Mouse (Mus musculus) liver, embryonic 16.5 days (tissue): Measurements from ENCODE around the gene Ino80. TPM values are rescaled to one million over a fixed set of nuclear protein-coding genes. Genes with fewer than 3 reads are reported as not detected.

Experiments used
- ATAC-seq: fragments of 200-750 bp; cut with Nextera tagmentation; 2 replicates; pipeline ENCODE4 v1.8.0; 2017; ENCODE audit warnings: low read depth, mild to moderate bottlenecking, moderate number of reproducible peaks, moderate library complexity
- H3K27ac ChIP-seq: fragments of 300-500 bp; sonication (generic); 2 replicates; pipeline ENCODE4 v1.5.1; 2014; ENCODE audit warnings: mild to moderate bottlenecking, low read length
- H3K27me3 ChIP-seq: fragments of 300-500 bp; sonication (generic); 2 replicates; pipeline ENCODE4 v1.6.1; 2014; ENCODE audit warnings: low read depth, low read length, mixed read lengths; ENCODE audit not compliant: control insufficient read depth, insufficient read depth
- H3K36me3 ChIP-seq: fragments of 300-500 bp; sonication (generic); 2 replicates; pipeline ENCODE4 v1.6.1; 2014; ENCODE audit warnings: mild to moderate bottlenecking; ENCODE audit not compliant: control insufficient read depth, insufficient read depth
- H3K4me1 ChIP-seq: fragments of 300-500 bp; sonication (generic); 2 replicates; pipeline ENCODE4 v1.6.1; 2014; ENCODE audit warnings: low read depth, low read length, mixed read lengths; ENCODE audit not compliant: control insufficient read depth
- H3K4me2 ChIP-seq: fragments of 300-500 bp; sonication (generic); 2 replicates; pipeline ENCODE4 v1.6.1; 2014; ENCODE audit warnings: low read depth, low read length, mixed read lengths
- H3K4me3 ChIP-seq: fragments of 300-500 bp; sonication (generic); 2 replicates; pipeline ENCODE4 v1.5.1; 2014; ENCODE audit warnings: low read depth, mild to moderate bottlenecking, low read length
- H3K9ac ChIP-seq: fragments of 300-500 bp; sonication (generic); 2 replicates; pipeline ENCODE4 v1.6.1; 2014; ENCODE audit warnings: low read depth, low read length
- H3K9me3 ChIP-seq: fragments of 300-500 bp; sonication (generic); replicated peaks from 2 replicates; pipeline ENCODE4 v1.6.1; 2016; ENCODE audit warnings: low read length; ENCODE audit not compliant: control insufficient read depth
- WGBS: fragments of 180-500 bp; shearing (Covaris S2); extraction: QIAGEN DNeasy Blood & Tissue Kit; methylation state at CpG from one replicate; pipeline ENCODE4 v1.1.7; 2014; ENCODE audit not compliant: insufficient replicate concordance; 5-methylcytosine and 5-hydroxymethylcytosine counted together
- polyA plus RNA-seq: library from polyadenylated mRNA; unstranded; fragments of >200 nt; fragmentation: Nextera tagmentation; extraction: Ambion mirVana; gene quantifications from 2 replicates; pipeline ENCODE4 v1.2.1, GENCODE M21; 2015

Gene Ino80
- polyA plus RNA-seq, 1 experiment from 2014 or later = 1.1 TPM

DNA sequence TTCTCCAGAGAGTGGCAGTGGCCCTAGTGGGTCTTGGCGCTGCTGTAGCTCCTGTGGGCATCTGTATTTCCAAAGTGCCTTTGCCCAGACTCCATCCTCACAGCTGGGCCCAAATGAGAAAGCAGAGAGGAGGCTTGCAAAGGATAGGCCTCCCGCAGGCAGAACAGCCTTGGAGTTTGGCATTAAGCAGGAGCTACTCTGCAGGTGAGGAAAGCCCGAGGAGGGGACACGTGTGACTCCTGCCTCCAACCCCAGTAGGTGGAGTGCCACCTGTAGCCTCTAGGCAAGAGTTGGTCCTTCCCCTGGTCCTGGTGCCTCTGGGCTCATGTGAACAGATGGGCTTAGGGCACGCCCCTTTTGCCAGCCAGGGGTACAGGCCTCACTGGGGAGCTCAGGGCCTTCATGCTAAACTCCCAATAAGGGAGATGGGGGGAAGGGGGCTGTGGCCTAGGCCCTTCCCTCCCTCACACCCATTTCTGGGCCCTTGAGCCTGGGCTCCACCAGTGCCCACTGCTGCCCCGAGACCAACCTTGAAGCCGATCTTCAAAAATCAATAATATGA, 142.4 kb downstream of the Ino80 start:
- WGBS = 75% methylated on average over 7 of the region's 7 CpGs
- peaks cover 4% of the 10 kb centered on the region for H3K4me1 ChIP-seq
- no peaks in the 10 kb centered on the region for H3K36me3 ChIP-seq
- ATAC-seq = no peak
- H3K9me3 ChIP-seq = no peaks in the 10 kb centered on the region
- H3K4me3 ChIP-seq = no peak overlapping the region
- peaks cover 23% of the 10 kb centered on the region for H3K27me3 ChIP-seq
- H3K9ac ChIP-seq = no peak overlapping the region
- no peak overlapping the region for H3K27ac ChIP-seq
- no peak overlapping the region for H3K4me2 ChIP-seq

DNA sequence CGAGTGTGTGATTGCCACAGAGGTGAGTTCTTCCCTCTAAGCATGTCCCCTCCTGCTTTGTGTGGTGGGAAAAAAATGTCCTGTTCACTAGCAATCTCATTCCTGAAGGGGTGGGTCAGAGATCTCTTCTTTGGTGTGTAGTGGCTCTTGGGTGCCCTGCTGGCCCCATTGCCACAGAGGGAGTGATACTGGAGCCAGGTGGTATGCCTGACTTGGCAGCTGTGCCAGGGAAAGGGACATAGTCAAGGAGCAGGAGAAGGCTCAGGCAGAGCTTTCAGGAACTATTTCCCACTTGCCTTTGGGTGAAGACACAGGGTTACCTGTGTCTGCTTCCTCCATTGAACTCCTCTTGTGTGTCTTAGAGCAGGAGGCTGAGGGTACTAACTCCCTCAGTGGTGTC, 143.4 kb downstream of the Ino80 start:
- Histone ChIP-seq H3K9ac (no peak overlapping the region), H3K4me2 (no peak overlapping the region), H3K4me3 (no peak overlapping the region), H3K36me3 (no peaks in the 10 kb centered on the region), H3K9me3 (no peaks in the 10 kb centered on the region), H3K4me1 (peaks cover 8% of the 10 kb centered on the region), H3K27ac (no peak overlapping the region), H3K27me3 (peaks cover 28% of the 10 kb centered on the region)
- 54% methylated on average over 1 of the region's 1 CpGs for WGBS
- ATAC-seq = no peak

DNA sequence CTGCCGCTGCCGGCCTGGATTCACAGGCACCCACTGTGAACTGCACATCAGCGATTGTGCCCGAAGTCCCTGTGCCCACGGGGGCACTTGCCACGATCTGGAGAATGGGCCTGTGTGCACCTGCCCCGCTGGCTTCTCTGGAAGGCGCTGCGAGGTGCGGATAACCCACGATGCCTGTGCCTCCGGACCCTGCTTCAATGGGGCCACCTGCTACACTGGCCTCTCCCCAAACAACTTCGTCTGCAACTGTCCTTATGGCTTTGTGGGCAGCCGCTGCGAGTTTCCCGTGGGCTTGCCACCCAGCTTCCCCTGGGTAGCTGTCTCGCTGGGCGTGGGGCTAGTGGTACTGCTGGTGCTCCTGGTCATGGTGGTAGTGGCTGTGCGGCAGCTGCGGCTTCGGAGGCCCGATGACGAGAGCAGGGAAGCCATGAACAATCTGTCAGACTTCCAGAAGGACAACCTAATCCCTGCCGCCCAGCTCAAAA, 145.3 kb downstream of the Ino80 start:
- Histone ChIP-seq H3K4me3 (no peak overlapping the region), H3K9me3 (no peaks in the 10 kb centered on the region), H3K27me3 (peaks cover 46% of the 10 kb centered on the region)

GRCm38 (mm10) chr2:119330795-119331194, 146.7 kb downstream of the Ino80 start:
- Histone ChIP-seq H3K4me2 (no peak overlapping the region), H3K27ac (no peak overlapping the region), H3K9ac (no peak overlapping the region), H3K9me3 (no peaks in the 10 kb centered on the region), H3K4me1 (peaks cover 15% of the 10 kb centered on the region), H3K36me3 (no peaks in the 10 kb centered on the region), H3K27me3 (peaks cover 57% of the 10 kb centered on the region), H3K4me3 (no peak overlapping the region)
- 73% methylated on average over 8 of the region's 8 CpGs for WGBS
- ATAC-seq = no peak

More for the DNA sequence above, 145.3 kb downstream of the Ino80 start:
- Histone ChIP-seq H3K27ac (no peak overlapping the region), H3K4me2 (no peak overlapping the region), H3K4me1 (peaks cover 4% of the 10 kb centered on the region), H3K9ac (no peak overlapping the region), H3K36me3 (no peaks in the 10 kb centered on the region)
- ATAC-seq = no peak
- 67% methylated on average over 24 of the region's 24 CpGs for WGBS

- Histone ChIP-seq H3K4me3 (no peak overlapping the region), H3K36me3 (no peaks in the 10 kb centered on the region), H3K27me3 (peaks cover 68% of the 10 kb centered on the region), H3K27ac (no peak overlapping the region), H3K9me3 (no peaks in the 10 kb centered on the region), H3K4me2 (no peak overlapping the region), H3K4me1 (peaks cover 29% of the 10 kb centered on the region), H3K9ac (no peak overlapping the region)
- 49% methylated on average over 3 of the region's 3 CpGs for WGBS
- ATAC-seq = peak; percentile 69
Measured at GRCm38 (mm10) chr2:119329123-119329817, 148.2 kb downstream of the Ino80 start.

DNA sequence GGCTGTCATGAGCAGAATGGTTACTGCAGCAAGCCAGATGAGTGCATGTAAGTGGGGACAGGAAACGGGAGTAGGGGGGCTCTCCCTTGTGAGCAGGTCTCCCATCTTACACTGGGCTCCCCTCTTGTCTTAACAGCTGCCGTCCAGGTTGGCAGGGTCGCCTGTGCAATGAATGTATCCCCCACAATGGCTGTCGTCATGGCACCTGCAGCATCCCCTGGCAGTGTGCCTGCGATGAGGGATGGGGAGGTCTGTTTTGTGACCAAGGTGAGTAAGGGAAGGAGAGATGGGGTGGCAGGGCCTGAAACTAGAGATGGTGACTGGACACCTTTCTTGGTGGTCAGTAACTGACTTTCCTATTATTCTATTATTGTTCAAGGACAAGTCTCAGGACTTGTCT, 148.9 kb downstream of the Ino80 start:
- peaks cover 32% of the 10 kb centered on the region for H3K4me1 ChIP-seq
- no peak for ATAC-seq
- H3K4me3 ChIP-seq = no peak overlapping the region
- peaks cover 75% of the 10 kb centered on the region for H3K27me3 ChIP-seq
- H3K9me3 ChIP-seq = no peaks in the 10 kb centered on the region
- H3K9ac ChIP-seq = no peak overlapping the region
- no peak overlapping the region for H3K27ac ChIP-seq
- H3K4me2 ChIP-seq = no peak overlapping the region
- WGBS = 45% methylated on average over 5 of the region's 5 CpGs
- no peaks in the 10 kb centered on the region for H3K36me3 ChIP-seq

DNA sequence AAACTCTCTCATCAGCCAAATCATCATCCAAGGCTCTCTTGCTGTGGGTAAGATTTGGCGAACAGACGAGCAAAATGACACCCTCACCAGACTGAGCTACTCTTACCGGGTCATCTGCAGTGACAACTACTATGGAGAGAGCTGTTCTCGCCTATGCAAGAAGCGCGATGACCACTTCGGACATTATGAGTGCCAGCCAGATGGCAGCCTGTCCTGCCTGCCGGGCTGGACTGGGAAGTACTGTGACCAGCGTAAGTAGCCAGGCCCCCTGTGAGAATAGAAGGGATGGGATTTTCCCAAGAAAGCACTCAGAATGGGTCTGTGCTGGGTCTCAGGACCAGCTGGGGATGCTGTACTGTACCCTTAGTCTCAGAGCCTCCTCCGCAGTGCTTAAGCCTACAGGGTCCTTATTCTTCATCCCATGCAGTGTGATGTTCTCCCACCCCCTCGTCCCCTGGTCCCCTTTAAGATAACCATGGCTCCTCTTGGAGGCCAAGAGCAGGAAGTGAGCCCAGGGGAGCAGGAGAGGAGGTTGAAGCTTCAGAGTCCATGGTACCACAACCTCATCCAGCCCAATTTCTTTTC, 149.5 kb downstream of the Ino80 start:
- no peak overlapping the region for H3K9ac ChIP-seq
- peak overlapping the region; percentile 4; the same call in 1 of the 2 replicates for H3K4me3 ChIP-seq
- H3K4me1 ChIP-seq = peaks cover 32% of the 10 kb centered on the region
- no peaks in the 10 kb centered on the region for H3K36me3 ChIP-seq
- H3K4me2 ChIP-seq = no peak overlapping the region; the same call in 1 of the 2 replicates
- ATAC-seq = no peak
- peaks cover 80% of the 10 kb centered on the region for H3K27me3 ChIP-seq
- H3K27ac ChIP-seq = no peak overlapping the region
- no peaks in the 10 kb centered on the region for H3K9me3 ChIP-seq
- 30% methylated on average over 11 of the region's 11 CpGs for WGBS

DNA sequence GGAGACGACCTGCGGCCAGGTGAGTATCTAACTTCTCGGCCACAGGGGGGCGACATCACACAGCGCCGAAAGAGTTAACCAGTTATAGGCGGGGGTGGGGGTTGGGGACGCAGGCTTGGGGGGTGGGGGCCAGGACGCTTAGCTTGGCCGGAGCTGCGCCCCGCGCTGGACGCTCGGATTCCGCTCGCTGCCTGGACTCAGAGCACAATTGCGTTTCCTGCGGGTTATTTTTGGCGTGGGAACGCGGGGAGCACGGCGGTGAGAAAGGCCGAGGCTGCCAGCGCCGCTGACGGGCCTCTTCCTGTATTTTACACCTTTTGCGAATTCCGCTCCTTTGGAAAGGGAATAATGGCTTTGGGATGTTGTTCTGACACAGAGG, 150.4 kb downstream of the Ino80 start:
- peaks cover 83% of the 10 kb centered on the region for H3K27me3 ChIP-seq
- under 1% methylated on average over 30 of the region's 30 CpGs for WGBS
- H3K27ac ChIP-seq = no peak overlapping the region
- peak overlapping the region; percentile 56 for H3K4me2 ChIP-seq
- no peaks in the 10 kb centered on the region for H3K36me3 ChIP-seq
- H3K9me3 ChIP-seq = no peaks in the 10 kb centered on the region
- H3K4me1 ChIP-seq = peaks cover 40% of the 10 kb centered on the region
- H3K9ac ChIP-seq = no peak overlapping the region
- H3K4me3 ChIP-seq = peak overlapping the region; percentile 50
- no peak for ATAC-seq
